Mouse (Mus musculus): ENCODE data around the gene AI467606. TPM values are rescaled to one million over a fixed set of nuclear protein-coding genes. Genes with fewer than 3 reads are reported as not detected.

AI467606 gene
- total and polyA plus RNA-seq, 3 experiments: 51.1 to 101 (median 79.4) TPM

GRCm38 (mm10) chr7:127121061-127121910 is 30.1 kb downstream of the AI467606 start:
- DNase-seq (ENCODE audit: low read depth, low spot score): no peak
- H3K4me3 ChIP-seq (ENCODE audit: control insufficient read depth in 1 of 2, insufficient read depth in 1 of 2, low read depth in 2 of 2, low read length in 2 of 2): no peak overlapping the region
- no peaks in the 10 kb centered on the region; a peak in 2 of 4 replicates for H3K36me3 ChIP-seq (ENCODE audit: control insufficient read depth in 1 of 2, insufficient read depth in 2 of 2, low read length in 2 of 2)

DNA sequence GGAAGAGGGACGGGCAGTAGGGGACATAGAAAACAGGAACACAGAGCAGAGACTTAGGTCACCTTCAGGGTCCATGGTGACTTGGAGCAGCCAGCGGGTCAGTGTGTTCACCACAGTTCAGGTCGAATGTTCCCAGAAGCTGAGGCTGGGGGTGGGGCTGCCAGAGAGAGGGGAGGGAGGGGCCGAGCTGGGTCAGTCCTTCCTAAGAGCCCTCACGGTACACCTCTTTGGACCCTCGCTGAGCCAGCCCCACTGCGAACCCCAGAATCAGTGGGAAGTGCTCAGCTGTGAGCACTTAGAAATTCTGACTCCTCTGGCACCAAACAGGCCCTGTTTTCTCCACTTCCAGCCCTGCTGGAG is 30.7 kb downstream of the AI467606 start, which contains the start of gene Qprt:
Gene Qprt, minus strand, starts transcription at position 316 of the 360 bp plus-strand sequence.
- DNase-seq (ENCODE audit: low read depth, low spot score): no peak
- Histone ChIP-seq H3K27me3 (ENCODE audit: control insufficient read depth in 1 of 2, insufficient read depth in 2 of 2, low read length in 2 of 2) (no peaks in the 10 kb centered on the region), H3K79me2 (ENCODE audit: control insufficient read depth, insufficient read depth, low read length, poor library complexity) (no peaks in the 10 kb centered on the region), H3K9ac (ENCODE audit: control insufficient read depth, low read depth, low read length, poor library complexity, severe bottlenecking) (no peak within 1 kb of the TSS), H3K4me3 (ENCODE audit: control insufficient read depth in 1 of 2, insufficient read depth in 1 of 2, low read depth in 2 of 2, low read length in 2 of 2) (no peak within 1 kb of the TSS), H3K27ac (ENCODE audit: control insufficient read depth, low read depth, low read length) (no peak within 1 kb of the TSS), H3K9me3 (replicated peaks; ENCODE audit: insufficient read depth, low read length) (no peaks in the 10 kb centered on the region), H3K4me1 (ENCODE audit: control insufficient read depth in 1 of 2, insufficient read depth in 2 of 2, low read length in 2 of 2) (peaks cover 0 to 4% of the 10 kb centered on the region in 2 experiments; a peak in 1 of 4 replicates), H3K36me3 (ENCODE audit: control insufficient read depth in 1 of 2, insufficient read depth in 2 of 2, low read length in 2 of 2) (no peaks in the 10 kb centered on the region; a peak in 2 of 4 replicates)
- TF ChIP-seq POLR2A (IDR thresholded peaks at IDR 0.05; ENCODE audit: control insufficient read depth in 1 of 2, insufficient read depth in 1 of 2, low read depth in 1 of 2, low read length in 2 of 2, poor library complexity in 1 of 2) (no peak), UBTF (IDR thresholded peaks at IDR 0.05; ENCODE audit: borderline replicate concordance, insufficient read depth, low read depth, low read length) (no peak), RAD21 (IDR thresholded peaks at IDR 0.05; ENCODE audit: low read depth, low read length) (no peak), TBP (IDR thresholded peaks at IDR 0.05; ENCODE audit: low read depth, low read length) (no peak), MYB (IDR thresholded peaks at IDR 0.05; ENCODE audit: low read depth, low read length) (no peak), ETS1 (IDR thresholded peaks at IDR 0.05; ENCODE audit: low read depth, low read length) (no peak), ZKSCAN1 (IDR thresholded peaks at IDR 0.05; ENCODE audit: low read depth, low read length) (no peak), USF1 (IDR thresholded peaks at IDR 0.05; ENCODE audit: low read depth, low read length) (no peak), BHLHE40 (IDR thresholded peaks at IDR 0.05; ENCODE audit: borderline replicate concordance, low read depth, low read length) (no peak), MYC (IDR thresholded peaks at IDR 0.05; ENCODE audit: low read depth, low read length) (no peak)

More at GRCm38 (mm10) chr7:127121061-127121910, 30.1 kb downstream of the AI467606 start:
- Histone ChIP-seq H3K4me1 (ENCODE audit: control insufficient read depth in 1 of 2, insufficient read depth in 2 of 2, low read length in 2 of 2) (peaks cover 0 to 4% of the 10 kb centered on the region in 2 experiments; a peak in 1 of 4 replicates), H3K79me2 (ENCODE audit: control insufficient read depth, insufficient read depth, low read length, poor library complexity) (no peaks in the 10 kb centered on the region), H3K9ac (ENCODE audit: control insufficient read depth, low read depth, low read length, poor library complexity, severe bottlenecking) (no peak overlapping the region), H3K27me3 (ENCODE audit: control insufficient read depth in 1 of 2, insufficient read depth in 2 of 2, low read length in 2 of 2) (no peaks in the 10 kb centered on the region), H3K9me3 (replicated peaks; ENCODE audit: insufficient read depth, low read length) (no peaks in the 10 kb centered on the region), H3K27ac (ENCODE audit: control insufficient read depth, low read depth, low read length) (no peak overlapping the region)
- TF ChIP-seq TBP (IDR thresholded peaks at IDR 0.05; ENCODE audit: low read depth, low read length): no peak
- TF ChIP-seq HCFC1 (IDR thresholded peaks at IDR 0.05; ENCODE audit: low read depth, low read length): no peak
- no peak for TF ChIP-seq ZNF384 (IDR thresholded peaks at IDR 0.05; ENCODE audit: low read depth, low read length)
- no peak for TF ChIP-seq USF1 (IDR thresholded peaks at IDR 0.05; ENCODE audit: low read depth, low read length)
- TF ChIP-seq GATA1 (IDR thresholded peaks at IDR 0.05; ENCODE audit: low read depth, low read length): no peak
- no peak for TF ChIP-seq RAD21 (IDR thresholded peaks at IDR 0.05; ENCODE audit: low read depth, low read length)
- TF ChIP-seq ETS1 (IDR thresholded peaks at IDR 0.05; ENCODE audit: low read depth, low read length): no peak
- TF ChIP-seq USF2 (IDR thresholded peaks at IDR 0.05; ENCODE audit: borderline replicate concordance in 1 of 2, insufficient read depth in 1 of 2, low read depth in 1 of 2, low read length in 2 of 2): no peak
- no peak for TF ChIP-seq POLR2AphosphoS2 (IDR thresholded peaks at IDR 0.05; ENCODE audit: low read length)
- TF ChIP-seq POLR2AphosphoS5 (IDR thresholded peaks at IDR 0.05; ENCODE audit: borderline replicate concordance, low read depth, low read length): no peak
- no peak for TF ChIP-seq ZC3H11A (IDR thresholded peaks at IDR 0.05; ENCODE audit: low read depth, low read length)
- TF ChIP-seq TAL1 (IDR thresholded peaks at IDR 0.05; ENCODE audit: low read length): no peak
- TF ChIP-seq MAX (IDR thresholded peaks at IDR 0.05; ENCODE audit: low read length): no peak
- TF ChIP-seq SMC3 (IDR thresholded peaks at IDR 0.05; ENCODE audit: low read depth, low read length): no peak

Measured in MEL (cell line).